Comparison of ENCODE assay signal across 8 mouse cellular contexts in genomic region chr5:122265187-122265586, GRCm38 (mm10). TPM values are rescaled to one million over a fixed set of nuclear protein-coding genes. Genes with fewer than 3 reads are reported as not detected.
DNase-seq lines count a peak whose midpoint lies in the region; ATAC-seq and TF ChIP-seq lines count a peak whose summit lies in the region.

No protein-coding gene starts in this region.

- H3K4me3 ChIP-seq in erythroblast, embryonic 14.5 days (replicated peaks), result peak overlapping the region; percentile 89
- H3K4me3 ChIP-seq in lung, embryonic 14.5 days (ENCODE audit: low read depth, low read length), result no peak overlapping the region
- H3K4me3 ChIP-seq in ES-E14 (ENCODE audit: insufficient read depth in 1 of 2, low read depth in 1 of 2, low read length in 2 of 2, poor library complexity in 1 of 2, severe bottlenecking in 1 of 2), result no peak overlapping the region
- H3K4me3 ChIP-seq in liver, embryonic 12.5 days, result peak overlapping the region; percentile 67; the same call in 1 of the 2 replicates
- no peak overlapping the region for H3K4me3 ChIP-seq in heart, embryonic 11.5 days (ENCODE audit: low read depth, low read length)

- H3K27ac ChIP-seq in lung, embryonic 14.5 days (ENCODE audit: low read depth), result no peak overlapping the region
- no peak overlapping the region for H3K27ac ChIP-seq in ES-E14 (ENCODE audit: insufficient read depth, low read depth, low read length, poor library complexity, severe bottlenecking)
- H3K27ac ChIP-seq in liver, embryonic 12.5 days, result peak overlapping the region; percentile 45
- H3K27ac ChIP-seq in heart, embryonic 11.5 days (ENCODE audit: low read depth, low read length), result no peak overlapping the region

- 71% methylated on average over 3 of the region's 3 CpGs for WGBS in lung, embryonic 14.5 days
- WGBS in liver, embryonic 12.5 days (ENCODE audit: insufficient replicate concordance), result 44% methylated on average over 3 of the region's 3 CpGs
- 65% methylated on average over 3 of the region's 3 CpGs for WGBS in heart, embryonic 11.5 days (ENCODE audit: insufficient replicate concordance)

- TF ChIP-seq CTCF in lung, embryonic 14.5 days (IDR thresholded peaks at IDR 0.05; ENCODE audit: low read depth), result peak; percentile 48

- peak; percentile 47 for DNase-seq in lung, embryonic 14.5 days
- DNase-seq in lung, adult 18-20 months, result no peak
- DNase-seq in ES-E14 (ENCODE audit: low read depth, low spot score), result no peak
- no peak for DNase-seq in right cerebral cortex, adult 18-20 months

- H3K9me3 ChIP-seq in erythroblast, embryonic 14.5 days (ENCODE audit: control insufficient read depth, low read length), result no peaks in the 10 kb centered on the region
- H3K9me3 ChIP-seq in lung, embryonic 14.5 days (ENCODE audit: low read depth, low read length), result no peaks in the 10 kb centered on the region
- no peaks in the 10 kb centered on the region for H3K9me3 ChIP-seq in ES-E14 (ENCODE audit: control insufficient read depth, insufficient read depth, low read depth, low read length)
- no peaks in the 10 kb centered on the region for H3K9me3 ChIP-seq in liver, embryonic 12.5 days (replicated peaks)
- no peaks in the 10 kb centered on the region for H3K9me3 ChIP-seq in heart, embryonic 11.5 days (replicated peaks; ENCODE audit: control insufficient read depth, low read length)

- peaks cover 38% of the 10 kb centered on the region for H3K4me1 ChIP-seq in erythroblast, embryonic 14.5 days (ENCODE audit: control insufficient read depth)
- H3K4me1 ChIP-seq in lung, embryonic 14.5 days (ENCODE audit: insufficient read depth), result 0 out of 2 replicates have a peak, but pooled peaks cover 4% of the 10 kb centered on the region
- peaks cover 8 to 11% of the 10 kb centered on the region in 2 experiments; a peak in 3 of 4 replicates for H3K4me1 ChIP-seq in ES-E14 (ENCODE audit: control insufficient read depth in 2 of 2, insufficient read depth in 2 of 2, low read length in 2 of 2, poor library complexity in 1 of 2)
- H3K4me1 ChIP-seq in liver, embryonic 12.5 days, result peaks cover 30% of the 10 kb centered on the region
- peaks cover 5% of the 10 kb centered on the region; the same call in 1 of the 2 replicates for H3K4me1 ChIP-seq in heart, embryonic 11.5 days (ENCODE audit: control insufficient read depth, insufficient read depth, low read length)

- no peak for ATAC-seq in erythroblast, adult 5-6 weeks (replicated peaks; ENCODE audit: low FRiP score, poor library complexity, severe bottlenecking)
- ATAC-seq in lung, embryonic 14.5 days (ENCODE audit: insufficient read depth), result no peak
- no peak for ATAC-seq in liver, embryonic 12.5 days
- no peak for ATAC-seq in heart, embryonic 11.5 days (replicated peaks; ENCODE audit: insufficient number of reproducible peaks, low FRiP score, low TSS enrichment)

- peak overlapping the region; percentile 68; the same call in 1 of the 2 replicates for H3K4me2 ChIP-seq in lung, embryonic 14.5 days
- peak overlapping the region; percentile 79 for H3K4me2 ChIP-seq in liver, embryonic 12.5 days
- no peak overlapping the region; the same call in 1 of the 2 replicates for H3K4me2 ChIP-seq in heart, embryonic 11.5 days

- no peaks in the 10 kb centered on the region for H3K36me3 ChIP-seq in erythroblast, embryonic 14.5 days (ENCODE audit: control insufficient read depth)
- H3K36me3 ChIP-seq in lung, embryonic 14.5 days (ENCODE audit: insufficient read depth), result peaks cover 9% of the 10 kb centered on the region; the same call in 1 of the 2 replicates
- H3K36me3 ChIP-seq in ES-E14 (ENCODE audit: control insufficient read depth, insufficient read depth, low read length, poor library complexity, severe bottlenecking), result no peaks in the 10 kb centered on the region
- H3K36me3 ChIP-seq in liver, embryonic 12.5 days, result no peaks in the 10 kb centered on the region
- peaks cover 5% of the 10 kb centered on the region; the same call in 1 of the 2 replicates for H3K36me3 ChIP-seq in heart, embryonic 11.5 days (ENCODE audit: control insufficient read depth, insufficient read depth, low read length)

- in situ Hi-C loops in ES-E14 (cut with MboI; ENCODE audit: low sequenced_read_pairs in 2 of 2, unreplicated experiment in 2 of 2), result loop anchor here in 1 of 2 experiments (5.0 kb wide), 1 partner anchor 77 kb away; no protein-coding TSS in a partner anchor

- H3K9ac ChIP-seq in lung, embryonic 14.5 days, result no peak overlapping the region
- no peak overlapping the region for H3K9ac ChIP-seq in ES-E14 (ENCODE audit: insufficient read depth, low read depth, low read length, poor library complexity, severe bottlenecking)
- peak overlapping the region; percentile 40; the same call in 1 of the 2 replicates for H3K9ac ChIP-seq in liver, embryonic 12.5 days
- no peak overlapping the region for H3K9ac ChIP-seq in heart, embryonic 11.5 days (ENCODE audit: low read depth, low read length)

- no peaks in the 10 kb centered on the region for H3K27me3 ChIP-seq in erythroblast, embryonic 14.5 days (ENCODE audit: control insufficient read depth)
- no peaks in the 10 kb centered on the region for H3K27me3 ChIP-seq in lung, embryonic 14.5 days (ENCODE audit: insufficient read depth, low read length)
- H3K27me3 ChIP-seq in liver, embryonic 12.5 days (replicated peaks), result no peaks in the 10 kb centered on the region
- no peaks in the 10 kb centered on the region for H3K27me3 ChIP-seq in heart, embryonic 11.5 days (ENCODE audit: control insufficient read depth, insufficient read depth, low read length)

TF ChIP-seq in ES-E14, 5 proteins besides CTCF, POLR2A, EP300 and RAD21:
- no peak for TF ChIP-seq MAFK (IDR thresholded peaks at IDR 0.05; ENCODE audit: insufficient read depth, low read depth, low read length)
- no peak for TF ChIP-seq CHD2 (IDR thresholded peaks at IDR 0.05; ENCODE audit: low read depth, low read length)
- peak; percentile 56; the same call in 1 of the 2 replicates for TF ChIP-seq ZC3H11A (IDR thresholded peaks at IDR 0.05; ENCODE audit: borderline replicate concordance, low read depth, low read length)
- TF ChIP-seq HCFC1 (IDR thresholded peaks at IDR 0.05; ENCODE audit: borderline replicate concordance, insufficient read depth, low read length), result no peak
- no peak for TF ChIP-seq ZNF384 (IDR thresholded peaks at IDR 0.05; ENCODE audit: low read depth, low read length)
TF ChIP-seq in ES-E14: peak in this region for 1.

RNA-seq across cellular contexts. Expression of gene Tctn1, which starts 0.9 kb away (rescaled TPM):
- 0.14 and 0.23 TPM in 2 replicates for polyA plus RNA-seq in erythroblast, embryonic 14.5 days (2012)
- 0.42 TPM in 1 of 2 replicates, not detected in the other for total RNA-seq in erythroblast, adult 5-6 weeks (2015; ENCODE audit: low replicate concordance)
- total RNA-seq in erythroblast, adult 5-6 weeks (2017; ENCODE audit: low replicate concordance), result 3.6 and 5.9 TPM in 2 replicates
- polyA plus RNA-seq in lung, embryonic 14.5 days (2014; fragmentation: Nextera tagmentation; extraction: Ambion mirVana), result 5.7 and 6.9 TPM in 2 replicates
- total RNA-seq in ES-E14 (2012; rRNA removed), result 15.4 and 23.7 TPM in 2 replicates
- 1.2 and 1.7 TPM in 2 replicates for polyA plus RNA-seq in liver, embryonic 12.5 days (2016; fragmentation: Nextera tagmentation; extraction: Ambion mirVana)
- 1.7 and 2.2 TPM in 2 replicates for polyA plus RNA-seq in heart, embryonic 11.5 days (2014; fragmentation: Nextera tagmentation; extraction: Ambion mirVana)

RNA-seq across cellular contexts. Expression of gene Pptc7, which starts 19.0 kb away (rescaled TPM):
- polyA plus RNA-seq in erythroblast, embryonic 14.5 days (2012), result 0.08 and 0.12 TPM in 2 replicates
- total RNA-seq in erythroblast, adult 5-6 weeks (2015; ENCODE audit: low replicate concordance), result 2.1 and 2.9 TPM in 2 replicates
- total RNA-seq in erythroblast, adult 5-6 weeks (2017; ENCODE audit: low replicate concordance), result 1.4 and 4.0 TPM in 2 replicates
- 9.5 and 10.1 TPM in 2 replicates for polyA plus RNA-seq in lung, embryonic 14.5 days (2014; fragmentation: Nextera tagmentation; extraction: Ambion mirVana)
- total RNA-seq in ES-E14 (2012; rRNA removed), result 21.1 and 21.2 TPM in 2 replicates
- 6.1 and 6.8 TPM in 2 replicates for polyA plus RNA-seq in liver, embryonic 12.5 days (2016; fragmentation: Nextera tagmentation; extraction: Ambion mirVana)
- 10.2 and 12.3 TPM in 2 replicates for polyA plus RNA-seq in heart, embryonic 11.5 days (2014; fragmentation: Nextera tagmentation; extraction: Ambion mirVana)

RNA-seq across cellular contexts. Expression of gene Hvcn1, which starts 58.6 kb away (rescaled TPM):
- 0.06 TPM in 1 of 2 replicates, not detected in the other for polyA plus RNA-seq in erythroblast, embryonic 14.5 days (2012)
- total RNA-seq in erythroblast, adult 5-6 weeks (2015; ENCODE audit: low replicate concordance), result 25.4 and 25.9 TPM in 2 replicates
- total RNA-seq in erythroblast, adult 5-6 weeks (2017; ENCODE audit: low replicate concordance), result 18.5 and 37.0 TPM in 2 replicates
- 6.1 and 8.2 TPM in 2 replicates for polyA plus RNA-seq in lung, embryonic 14.5 days (2014; fragmentation: Nextera tagmentation; extraction: Ambion mirVana)
- 35.7 and 39.3 TPM in 2 replicates for total RNA-seq in ES-E14 (2012; rRNA removed)
- 1.8 and 2.1 TPM in 2 replicates for polyA plus RNA-seq in liver, embryonic 12.5 days (2016; fragmentation: Nextera tagmentation; extraction: Ambion mirVana)
- polyA plus RNA-seq in heart, embryonic 11.5 days (2014; fragmentation: Nextera tagmentation; extraction: Ambion mirVana), result 1.7 and 2.7 TPM in 2 replicates

Comparison
In these comparisons a context has a peak if more than half of its experiments do, and no peak if none do; other contexts are left out.
1. H3K4me3 ChIP-seq: peak in erythroblast, embryonic 14.5 days (single experiment) and liver, embryonic 12.5 days (single experiment); none in lung, embryonic 14.5 days (single experiment), ES-E14 (0 of 2) and heart, embryonic 11.5 days (single experiment).